Mouse (Mus musculus) kidney, adult 2 months (tissue): ENCODE data around the gene Slxl1.
"Not testable (repeated sequence)": the region's sequence is repeated elsewhere in the genome, so short reads cannot be mapped to it uniquely, and the experiment has no call there.

Experiments used
- CTCF ChIP-seq: fragments of 200-500 bp; conservative IDR thresholded peaks from 2 replicates; pipeline ENCODE4 v1.5.1; 2011; ENCODE audit warnings: low read depth, mild to moderate bottlenecking, control low read depth, low read length, moderate library complexity, mixed read lengths; ENCODE audit not compliant: insufficient read depth, insufficient read length
- POLR2A ChIP-seq: fragments of 200-500 bp; IDR thresholded peaks from one replicate; pipeline ENCODE4 v1.6.1; 2011; ENCODE audit warnings: low read depth, low read length, control low read depth

- TF ChIP-seq CTCF, POLR2A: not testable (repeated sequence)
Measured at GRCm38 (mm10) chrX:55226576-55226975, at the start of gene Slxl1.
